Mouse (Mus musculus) heart, embryonic 12.5 days (tissue): ENCODE measurements around the gene Hist1h4i. TPM values are rescaled to one million over a fixed set of nuclear protein-coding genes. Genes with fewer than 3 reads are reported as not detected.
"Not testable (repeated sequence)": the region's sequence is repeated elsewhere in the genome, so short reads cannot be mapped to it uniquely, and the experiment has no call there.

Experiments used
- ATAC-seq: fragments of 200-750 bp; cut with Nextera tagmentation; 2 replicates; pipeline ENCODE4 v1.8.0; 2017; ENCODE audit warnings: moderate TSS enrichment, moderate library complexity; ENCODE audit not compliant: insufficient number of reproducible peaks, low FRiP score
- H3K27ac ChIP-seq: fragments of 300-500 bp; sonication (generic); 2 replicates; pipeline ENCODE4 v1.5.1; 2016; ENCODE audit warnings: mild to moderate bottlenecking, moderate library complexity; ENCODE audit not compliant: poor library complexity, severe bottlenecking
- H3K27me3 ChIP-seq: fragments of 300-500 bp; sonication (generic); replicated peaks from 2 replicates; pipeline ENCODE4 v1.6.1; 2016; ENCODE audit warnings: mild to moderate bottlenecking, moderate library complexity
- H3K36me3 ChIP-seq: fragments of 300-500 bp; sonication (generic); 2 replicates; pipeline ENCODE4 v1.6.1; 2016; ENCODE audit warnings: mild to moderate bottlenecking, moderate library complexity
- H3K4me1 ChIP-seq: fragments of 300-500 bp; sonication (generic); replicated peaks from 2 replicates; pipeline ENCODE4 v1.6.1; 2016; ENCODE audit warnings: mild to moderate bottlenecking
- H3K4me2 ChIP-seq: fragments of 300-500 bp; sonication (generic); 2 replicates; pipeline ENCODE4 v1.6.1; 2016; ENCODE audit warnings: mild to moderate bottlenecking, moderate library complexity
- H3K4me3 ChIP-seq: fragments of 300-500 bp; sonication (generic); 2 replicates; pipeline ENCODE4 v1.5.1; 2016; ENCODE audit warnings: mild to moderate bottlenecking
- H3K9ac ChIP-seq: fragments of 300-500 bp; sonication (generic); 2 replicates; pipeline ENCODE4 v1.6.1; 2016; ENCODE audit warnings: mild to moderate bottlenecking, moderate library complexity
- H3K9me3 ChIP-seq: fragments of 300-500 bp; sonication (generic); replicated peaks from 2 replicates; pipeline ENCODE4 v1.6.1; 2016; ENCODE audit warnings: mild to moderate bottlenecking, moderate library complexity
- WGBS: fragments of 180-500 bp; shearing (Covaris S2); methylation state at CpG from one replicate; pipeline ENCODE4 v1.1.7; 2016; 5-methylcytosine and 5-hydroxymethylcytosine counted together
- polyA plus RNA-seq: library from polyadenylated mRNA; unstranded; fragments of >200 nt; fragmentation: Nextera tagmentation; extraction: Ambion mirVana; gene quantifications from 2 replicates; pipeline ENCODE4 v1.2.1, GENCODE M21; 2016

Gene Hist1h4i
- polyA plus RNA-seq, 1 experiment from 2014 or later, result 10.4 TPM

DNA sequence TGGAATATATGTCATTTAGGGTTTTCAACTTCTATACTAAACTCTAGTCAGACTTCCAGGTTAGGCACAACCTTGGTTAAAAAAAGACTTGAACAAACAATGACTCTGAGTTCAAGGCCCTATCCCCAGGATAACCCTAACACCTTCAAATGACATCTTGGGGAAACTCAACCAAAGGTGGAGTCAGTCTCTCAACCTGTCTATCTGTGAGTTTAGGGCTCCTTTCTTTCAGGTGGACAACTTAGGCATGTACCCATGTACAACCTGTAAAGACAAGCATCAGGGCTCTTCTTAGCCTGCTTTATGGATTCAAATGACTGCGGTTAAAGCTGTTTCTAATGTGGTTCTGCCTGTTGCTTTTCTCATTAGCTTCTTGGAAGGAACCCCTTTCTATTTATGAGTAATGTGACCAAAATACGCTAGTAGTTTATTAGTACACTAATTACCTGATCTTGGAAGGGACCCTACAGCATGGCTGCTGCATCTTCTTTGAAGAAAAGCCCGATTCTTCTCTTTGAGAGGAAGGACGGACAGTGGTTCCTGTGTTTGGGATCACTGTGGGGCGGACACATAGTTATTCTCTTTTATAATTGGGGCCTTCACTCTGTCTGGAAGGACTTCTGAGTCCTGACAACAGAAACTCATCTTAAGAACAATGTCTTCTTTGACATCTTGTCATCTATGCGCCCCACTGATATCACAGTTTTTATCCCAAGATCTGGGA, 3.4 kb upstream of the Hist1h4i start:
- Histone ChIP-seq H3K27ac (no peak overlapping the region), H3K4me3 (no peak overlapping the region), H3K9ac (no peak overlapping the region), H3K4me2 (peak overlapping the region; percentile 2; the same call in 1 of the 2 replicates), H3K4me1 (peaks cover 14% of the 10 kb centered on the region; the same call in 1 of the 2 replicates), H3K27me3 (no peaks in the 10 kb centered on the region), H3K9me3 (no peaks in the 10 kb centered on the region), H3K36me3 (no peaks in the 10 kb centered on the region)
- no peak for ATAC-seq
- WGBS, result 89% methylated on average over 6 of the region's 6 CpGs

GRCm38 (mm10) chr13:22043503-22044431, 2.6 kb upstream of the Hist1h4i start:
- Histone ChIP-seq H3K27ac (peak overlapping the region; percentile 79), H3K36me3 (no peaks in the 10 kb centered on the region), H3K9me3 (no peaks in the 10 kb centered on the region), H3K4me1 (peaks cover 14% of the 10 kb centered on the region; the same call in 1 of the 2 replicates), H3K4me2 (peak overlapping the region; percentile 74), H3K4me3 (peak overlapping the region; percentile 44), H3K27me3 (no peaks in the 10 kb centered on the region), H3K9ac (peak overlapping the region; percentile 65)
- 2% methylated on average over 12 of the region's 14 CpGs for WGBS
- ATAC-seq, result peak; percentile 7; the same call in 1 of the 2 replicates

DNA sequence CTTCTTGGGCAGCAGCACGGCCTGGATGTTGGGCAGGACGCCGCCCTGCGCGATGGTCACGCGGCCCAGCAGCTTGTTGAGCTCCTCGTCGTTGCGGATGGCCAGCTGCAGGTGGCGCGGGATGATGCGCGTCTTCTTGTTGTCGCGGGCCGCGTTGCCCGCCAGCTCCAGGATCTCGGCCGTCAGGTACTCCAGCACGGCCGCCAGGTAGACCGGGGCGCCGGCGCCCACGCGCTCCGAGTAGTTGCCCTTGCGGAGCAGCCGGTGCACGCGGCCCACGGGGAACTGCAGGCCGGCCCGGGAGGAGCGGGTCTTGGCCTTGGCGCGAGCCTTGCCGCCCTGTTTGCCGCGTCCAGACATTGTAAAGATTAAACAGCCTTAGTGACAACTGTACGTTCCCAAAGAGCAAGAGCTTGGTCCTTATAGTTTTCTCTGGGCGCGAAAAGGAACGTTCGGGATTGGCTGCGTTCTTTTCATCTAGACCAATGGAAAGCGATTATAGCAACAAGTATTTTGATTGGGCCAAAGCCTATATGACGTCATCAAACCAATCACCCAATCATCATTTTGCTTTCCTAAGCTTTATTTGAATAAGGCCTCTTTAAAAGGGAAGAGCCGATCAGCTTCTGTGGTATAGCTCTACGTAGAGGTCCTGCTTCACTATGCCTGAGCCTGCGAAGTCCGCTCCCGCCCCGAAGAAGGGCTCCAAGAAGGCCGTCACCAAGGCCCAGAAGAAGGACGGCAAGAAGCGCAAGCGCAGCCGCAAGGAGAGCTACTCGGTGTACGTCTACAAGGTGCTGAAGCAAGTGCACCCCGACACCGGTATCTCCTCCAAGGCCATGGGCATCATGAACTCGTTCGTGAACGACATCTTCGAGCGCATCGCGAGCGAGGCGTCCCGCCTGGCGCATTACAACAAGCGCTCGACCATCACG, 1.7 kb upstream of the Hist1h4i start, which contains the start of the genes Hist1h2ag and Hist1h2bj:
Gene Hist1h2ag (minus strand): TSS at position 377 of the 935 bp plus-strand sequence.
Gene Hist1h2bj (plus strand): TSS at position 647 of the 935 bp plus-strand sequence.
- H3K27ac ChIP-seq, result peak within 1 kb of the TSS; percentile 93
- not testable (repeated sequence) for H3K9me3 ChIP-seq, H3K27me3 ChIP-seq, H3K36me3 ChIP-seq
- WGBS, result under 1% methylated on average over 51 of the region's 80 CpGs
- peak; percentile 90 for ATAC-seq
- peak within 1 kb of the TSS; percentile 72 for H3K9ac ChIP-seq
- H3K4me3 ChIP-seq, result peak within 1 kb of the TSS; percentile 46
- peaks cover 14% of the 10 kb centered on the region; the same call in 1 of the 2 replicates for H3K4me1 ChIP-seq
- peak within 1 kb of the TSS; percentile 74 for H3K4me2 ChIP-seq

GRCm38 (mm10) chr13:22041651-22042567, 747 bp upstream of the Hist1h4i start:
- H3K36me3 ChIP-seq, result no peaks in the 10 kb centered on the region
- 5% methylated on average over 13 of the region's 13 CpGs for WGBS
- H3K4me2 ChIP-seq, result peak overlapping the region; percentile 74
- H3K4me3 ChIP-seq, result peak overlapping the region; percentile 46
- H3K9ac ChIP-seq, result peak overlapping the region; percentile 72
- H3K4me1 ChIP-seq, result peaks cover 14% of the 10 kb centered on the region; the same call in 1 of the 2 replicates
- peak overlapping the region; percentile 93 for H3K27ac ChIP-seq
- H3K27me3 ChIP-seq, result no peaks in the 10 kb centered on the region
- no peaks in the 10 kb centered on the region for H3K9me3 ChIP-seq
- no peak for ATAC-seq

GRCm38 (mm10) chr13:22040464-22041141, 559 bp downstream of the Hist1h4i start:
- H3K36me3 ChIP-seq, result no peaks in the 10 kb centered on the region
- H3K4me3 ChIP-seq, result peak overlapping the region; percentile 54
- H3K9me3 ChIP-seq, result no peaks in the 10 kb centered on the region
- peak; percentile 4; the same call in 1 of the 2 replicates for ATAC-seq
- H3K9ac ChIP-seq, result peak overlapping the region; percentile 70
- H3K4me2 ChIP-seq, result peak overlapping the region; percentile 92
- H3K27me3 ChIP-seq, result no peaks in the 10 kb centered on the region
- peak overlapping the region; percentile 88 for H3K27ac ChIP-seq
- peaks cover 21% of the 10 kb centered on the region for H3K4me1 ChIP-seq
- under 1% methylated on average over 24 of the region's 24 CpGs for WGBS

DNA sequence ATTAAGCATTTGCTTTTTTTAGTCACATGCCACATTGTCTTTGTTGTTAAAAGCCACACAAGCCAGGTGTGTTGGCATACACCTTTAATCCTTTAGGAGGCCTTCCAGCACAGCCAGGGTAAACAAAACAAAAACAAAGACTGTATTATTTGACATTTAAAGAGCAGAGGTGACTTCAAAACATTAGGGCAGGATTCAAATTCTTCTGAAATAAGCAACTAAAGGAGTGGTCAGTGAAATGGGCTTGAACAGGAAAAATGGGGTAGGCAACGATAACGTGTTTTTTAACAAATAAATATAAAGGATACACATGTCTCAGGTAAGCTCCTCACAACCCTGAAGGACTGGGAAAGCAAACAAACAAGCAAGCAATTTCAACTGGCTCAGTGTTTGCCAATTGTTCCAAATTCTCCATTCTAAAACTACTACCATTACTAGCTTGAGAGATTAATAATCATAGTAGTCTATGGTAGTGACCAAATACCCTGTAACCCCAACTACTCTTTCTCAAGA, 1.2 kb downstream of the Hist1h4i start:
- 9% methylated on average over 2 of the region's 2 CpGs for WGBS
- Histone ChIP-seq H3K4me1 (peaks cover 21% of the 10 kb centered on the region), H3K27me3 (no peaks in the 10 kb centered on the region), H3K9ac (0 out of 2 replicates have a peak overlapping the region, but pooled peaks have one; percentile 70), H3K4me3 (peak overlapping the region; percentile 54), H3K9me3 (no peaks in the 10 kb centered on the region), H3K27ac (peak overlapping the region; percentile 88), H3K4me2 (peak overlapping the region; percentile 92), H3K36me3 (no peaks in the 10 kb centered on the region)
- ATAC-seq, result no peak

DNA sequence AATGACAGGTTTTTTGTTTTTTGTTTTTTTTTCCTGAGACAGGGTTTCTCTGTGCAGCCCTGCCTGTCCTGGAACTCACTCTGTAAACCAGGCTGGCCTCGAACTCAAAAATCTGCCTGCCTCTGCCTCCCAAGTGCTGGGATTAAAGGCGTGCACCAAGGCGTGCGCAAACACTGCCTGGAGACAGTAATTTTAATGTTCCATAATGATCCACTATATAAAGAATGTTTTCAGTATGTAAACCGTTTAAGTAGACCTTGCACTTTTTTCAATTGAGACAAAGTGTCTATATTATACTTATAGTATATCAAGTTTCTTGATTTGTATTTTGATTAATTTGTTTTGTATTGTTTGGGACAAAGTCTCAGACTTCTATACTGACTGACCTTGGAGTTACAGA, 1.8 kb downstream of the Hist1h4i start:
- Histone ChIP-seq H3K9ac (no peak overlapping the region), H3K4me3 (no peak overlapping the region), H3K36me3 (no peaks in the 10 kb centered on the region), H3K4me1 (peaks cover 26% of the 10 kb centered on the region), H3K27me3 (no peaks in the 10 kb centered on the region), H3K27ac (no peak overlapping the region), H3K9me3 (no peaks in the 10 kb centered on the region), H3K4me2 (no peak overlapping the region)
- ATAC-seq, result no peak
- 65% methylated on average over 5 of the region's 5 CpGs for WGBS

DNA sequence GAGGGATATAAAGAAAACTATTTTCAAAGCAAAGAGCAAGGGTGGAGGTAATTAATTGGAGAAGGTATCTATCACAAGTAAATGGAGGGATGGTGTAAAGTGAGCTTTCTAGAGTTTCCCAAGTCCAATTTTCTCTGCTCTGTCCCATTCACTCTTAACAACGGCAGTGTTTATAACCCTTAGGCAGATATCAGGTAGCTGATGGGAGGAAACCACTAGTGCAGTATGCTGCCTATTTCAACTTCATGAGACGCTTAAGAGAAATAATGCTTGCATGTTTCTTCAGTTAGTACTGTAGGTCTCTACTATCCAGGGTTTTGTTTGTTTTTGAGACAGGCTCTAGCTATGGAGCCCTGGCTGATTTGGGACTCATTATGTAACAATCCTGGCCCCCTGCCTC, 3.7 kb downstream of the Hist1h4i start:
- H3K4me1 ChIP-seq, result peaks cover 32% of the 10 kb centered on the region
- 73% methylated on average over 2 of the region's 2 CpGs for WGBS
- H3K4me2 ChIP-seq, result 0 out of 2 replicates have a peak overlapping the region, but pooled peaks have one; percentile 4
- H3K27ac ChIP-seq, result no peak overlapping the region
- no peaks in the 10 kb centered on the region for H3K9me3 ChIP-seq
- H3K27me3 ChIP-seq, result no peaks in the 10 kb centered on the region
- H3K4me3 ChIP-seq, result no peak overlapping the region
- no peak overlapping the region for H3K9ac ChIP-seq
- no peaks in the 10 kb centered on the region for H3K36me3 ChIP-seq
- no peak for ATAC-seq

GRCm38 (mm10) chr13:22036986-22037385, 4.2 kb downstream of the Hist1h4i start:
- WGBS, result 65% methylated on average over 3 of the region's 3 CpGs
- Histone ChIP-seq H3K36me3 (no peaks in the 10 kb centered on the region), H3K9me3 (no peaks in the 10 kb centered on the region), H3K4me3 (peak overlapping the region; percentile 37), H3K27ac (peak overlapping the region; percentile 78), H3K27me3 (no peaks in the 10 kb centered on the region), H3K9ac (peak overlapping the region; percentile 68), H3K4me2 (peak overlapping the region; percentile 70), H3K4me1 (peaks cover 28% of the 10 kb centered on the region)
- no peak for ATAC-seq
